ENCODE assay signal across 10 mouse cellular contexts in genomic region chr10:84387338-84387737, GRCm38 (mm10). TPM values are rescaled to one million over a fixed set of nuclear protein-coding genes. Genes with fewer than 3 reads are reported as not detected.
DNase-seq lines count a peak whose midpoint lies in the region; ATAC-seq and TF ChIP-seq lines count a peak whose summit lies in the region.
"Had no signal": no experiment of that assay in that cellular context is flagged by ENCODE, and none has a peak within 500 bp of the region (broad histone marks: within the 10 kb centered on the region; RNA-seq: fewer than 3 reads in every experiment).

No protein-coding gene starts in this region.

- intact Hi-C loops in gastrocnemius, adult 2 months (cut with DNase I), result no loop called here

- H3K9me3 ChIP-seq in hindbrain, embryonic 11.5 days (ENCODE audit: control insufficient read depth, low read length), result no peaks in the 10 kb centered on the region
- H3K9me3 ChIP-seq: limb, embryonic 13.5 days; neural tube, embryonic 12.5 days had no signal

- H3K4me3 ChIP-seq in gastrocnemius, adult 2 months, result no peak overlapping the region
- H3K4me3 ChIP-seq in hindbrain, embryonic 11.5 days (ENCODE audit: low read depth, low read length), result no peak overlapping the region
- H3K4me3 ChIP-seq: limb, embryonic 13.5 days; neural tube, embryonic 12.5 days had no signal

- DNase-seq in gastrocnemius, adult 2 months, result no peak
- DNase-seq in gastrocnemius, postnatal 25 days, result no peak
- peak; percentile 65 to 80 for DNase-seq in right cerebral cortex, postnatal 10 days (ENCODE audit: low spot score in 2 of 2)
- DNase-seq in right cerebral cortex, postnatal 4 days, result no peak
- no peak for DNase-seq in hindbrain, embryonic 11.5 days (ENCODE audit: low spot score)
- DNase-seq in thymus, adult 18-20 months, result no peak
- DNase-seq in ovary, postnatal 14 days (ENCODE audit: low spot score), result no peak

- no peaks in the 10 kb centered on the region for H3K36me3 ChIP-seq in hindbrain, embryonic 11.5 days (ENCODE audit: control insufficient read depth, insufficient read depth, low read length)

- peak overlapping the region; percentile 77 for H3K27ac ChIP-seq in gastrocnemius, adult 2 months
- H3K27ac ChIP-seq in hindbrain, embryonic 11.5 days (ENCODE audit: low read depth, low read length), result 0 out of 2 replicates have a peak overlapping the region, but pooled peaks have one; percentile 27
- H3K27ac ChIP-seq: neural tube, embryonic 12.5 days had no signal

- 32% methylated on average over 4 of the region's 4 CpGs for WGBS in hindbrain, embryonic 11.5 days

- H3K4me1 ChIP-seq in hindbrain, embryonic 11.5 days (replicated peaks; ENCODE audit: control insufficient read depth, insufficient read depth, low read length), result peaks cover 26% of the 10 kb centered on the region

- no peak overlapping the region for H3K9ac ChIP-seq in hindbrain, embryonic 11.5 days (ENCODE audit: low read depth, low read length)
- H3K9ac ChIP-seq: limb, embryonic 13.5 days; neural tube, embryonic 12.5 days had no signal

- no peak for ATAC-seq in hindbrain, embryonic 11.5 days (ENCODE audit: low FRiP score)
- ATAC-seq in CD4-positive, CD25-positive, alpha-beta regulatory T cell, adult 4 months, result no peak

- no peak for TF ChIP-seq CTCF in gastrocnemius, adult 2 months (IDR thresholded peaks at IDR 0.05)

- H3K4me2 ChIP-seq in hindbrain, embryonic 11.5 days (replicated peaks; ENCODE audit: low read depth, low read length), result no peak overlapping the region

- H3K27me3 ChIP-seq in hindbrain, embryonic 11.5 days (ENCODE audit: control insufficient read depth, insufficient read depth, low read length), result no peaks in the 10 kb centered on the region
- H3K27me3 ChIP-seq: limb, embryonic 13.5 days; neural tube, embryonic 12.5 days had no signal

RNA-seq across cellular contexts. Expression of gene Nuak1, which starts 53.1 kb away (rescaled TPM):
- total RNA-seq in gastrocnemius, adult 2 months (2021), result 10 to 100 TPM; 21.4 to 31.0 TPM
- 10 to 100 TPM; 12.6 to 19.4 TPM for total RNA-seq in gastrocnemius, postnatal 25 days (2021)
- 5.1 and 5.7 TPM in 2 replicates for polyA plus RNA-seq in hindbrain, embryonic 11.5 days (2014; fragmentation: Nextera tagmentation; extraction: Ambion mirVana)
- not detected for polyA plus RNA-seq in CD4-positive, CD25-positive, alpha-beta regulatory T cell, adult 4 months (2017; shearing (Covaris generic))

Comparison
In these comparisons a context has a peak if more than half of its experiments do, and no peak if none do; other contexts are left out.
1. DNase-seq: peak in right cerebral cortex, postnatal 10 days (2 of 2); none in gastrocnemius, adult 2 months (single experiment), gastrocnemius, postnatal 25 days (single experiment), right cerebral cortex, postnatal 4 days (single experiment), hindbrain, embryonic 11.5 days (single experiment), thymus, adult 18-20 months (0 of 2) and ovary, postnatal 14 days (single experiment).